Mouse (Mus musculus) forebrain, embryonic 11.5 days (tissue): ENCODE measurements at regions not wholly inside any gene's neighbourhood (a gene's known extent, or its start where the extent isn't known, plus 50 kb on each side); places are given as distances from the start of the nearest gene placed in this dataset.

Experiments
- ATAC-seq: fragments of 200-750 bp; cut with Nextera tagmentation; replicated peaks from 2 replicates; pipeline ENCODE4 v1.8.0; 2017; ENCODE audit warnings: moderate TSS enrichment; ENCODE audit not compliant: low FRiP score
- DNase-seq: peaks from one replicate; pipeline ENCODE4 v3.0.0-alpha.2; 2017; ENCODE audit warnings: low spot score
- H3K27ac ChIP-seq: fragments of 300-500 bp; sonication (generic); 2 replicates; pipeline ENCODE4 v1.5.1; 2014; ENCODE audit warnings: low read depth, low read length
- H3K27me3 ChIP-seq: fragments of 300-500 bp; sonication (generic); 2 replicates; pipeline ENCODE4 v1.6.1; 2014; ENCODE audit warnings: mild to moderate bottlenecking, low read length, mixed read lengths; ENCODE audit not compliant: control insufficient read depth, insufficient read depth
- H3K36me3 ChIP-seq: fragments of 300-500 bp; sonication (generic); 2 replicates; pipeline ENCODE4 v1.6.1; 2014; ENCODE audit warnings: mild to moderate bottlenecking, low read length, moderate library complexity, mixed read lengths; ENCODE audit not compliant: control insufficient read depth, insufficient read depth
- H3K4me1 ChIP-seq: fragments of 300-500 bp; sonication (generic); replicated peaks from 2 replicates; pipeline ENCODE4 v1.6.1; 2014; ENCODE audit warnings: low read length, mixed read lengths; ENCODE audit not compliant: control insufficient read depth, insufficient read depth
- H3K4me2 ChIP-seq: fragments of 300-500 bp; sonication (generic); 2 replicates; pipeline ENCODE4 v1.6.1; 2014; ENCODE audit warnings: low read depth, mild to moderate bottlenecking, low read length, moderate library complexity, mixed read lengths; ENCODE audit not compliant: severe bottlenecking
- H3K4me3 ChIP-seq: fragments of 300-500 bp; sonication (generic); 2 replicates; pipeline ENCODE4 v1.5.1; 2014; ENCODE audit warnings: low read depth, low read length
- H3K9ac ChIP-seq: fragments of 300-500 bp; sonication (generic); 2 replicates; pipeline ENCODE4 v1.6.1; 2014; ENCODE audit warnings: low read length
- H3K9me3 ChIP-seq: fragments of 300-500 bp; sonication (generic); 2 replicates; pipeline ENCODE4 v1.6.1; 2016; ENCODE audit warnings: low read length, mixed read lengths; ENCODE audit not compliant: control insufficient read depth
- WGBS: fragments of 180-500 bp; shearing (Covaris S2); extraction: QIAGEN DNeasy Blood & Tissue Kit; methylation state at CpG from one replicate; pipeline ENCODE4 v1.1.7; 2014; 5-methylcytosine and 5-hydroxymethylcytosine counted together

DNA sequence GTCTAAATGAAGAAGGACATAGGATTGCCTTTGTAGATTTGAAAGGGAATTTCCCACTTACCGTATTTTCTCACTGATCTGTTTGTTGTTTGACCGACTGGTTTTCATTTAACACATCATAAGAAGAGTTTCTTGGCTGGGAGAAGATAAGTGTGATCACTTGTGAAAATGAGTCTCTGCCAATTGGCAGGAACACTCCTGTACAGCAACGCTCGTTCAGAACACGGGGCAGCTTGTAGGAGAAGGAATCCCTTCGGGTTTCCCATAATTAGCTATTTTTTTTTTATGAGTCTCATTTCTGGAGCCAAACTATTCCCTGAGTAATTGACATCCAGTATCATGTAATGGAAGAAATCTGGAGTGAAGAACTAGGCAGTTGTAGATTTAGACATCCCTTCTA, 61.8 kb upstream of the Dkk2 start:
- Histone ChIP-seq H3K27ac (no peak overlapping the region), H3K27me3 (no peaks in the 10 kb centered on the region), H3K36me3 (no peaks in the 10 kb centered on the region), H3K9me3 (no peaks in the 10 kb centered on the region), H3K4me1 (no peaks in the 10 kb centered on the region; the same call in 1 of the 2 replicates), H3K4me2 (no peak overlapping the region), H3K4me3 (no peak overlapping the region), H3K9ac (no peak overlapping the region)
- no peak for DNase-seq
- WGBS: 90% methylated on average over 6 of the region's 6 CpGs
- ATAC-seq: no peak

DNA sequence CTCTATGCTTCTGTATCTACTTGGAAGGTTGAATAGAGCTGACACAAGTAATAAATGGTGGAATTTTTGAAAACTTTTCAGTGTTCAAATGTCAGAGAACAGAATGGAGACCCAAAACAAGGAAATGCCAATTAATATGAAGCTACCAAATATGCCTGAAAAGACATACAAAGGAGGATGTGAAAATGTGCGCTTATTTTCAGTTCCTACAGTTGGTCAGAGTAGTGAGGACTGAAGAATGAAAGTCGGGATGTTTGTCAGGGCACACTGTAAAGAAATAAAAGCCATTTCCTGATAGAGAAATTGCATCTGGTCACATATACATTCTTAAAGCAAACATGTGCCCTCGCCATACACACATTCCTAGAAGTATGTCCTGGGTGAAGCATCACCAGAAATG, 56.0 kb upstream of the Dkk2 start:
- Histone ChIP-seq H3K9me3 (no peaks in the 10 kb centered on the region), H3K36me3 (no peaks in the 10 kb centered on the region), H3K27ac (no peak overlapping the region), H3K4me2 (no peak overlapping the region), H3K27me3 (no peaks in the 10 kb centered on the region), H3K4me1 (peaks cover 2% of the 10 kb centered on the region; the same call in 1 of the 2 replicates), H3K4me3 (no peak overlapping the region), H3K9ac (no peak overlapping the region)
- DNase-seq (no peak), ATAC-seq (no peak)
- WGBS: 93% methylated on average over 3 of the region's 3 CpGs

DNA sequence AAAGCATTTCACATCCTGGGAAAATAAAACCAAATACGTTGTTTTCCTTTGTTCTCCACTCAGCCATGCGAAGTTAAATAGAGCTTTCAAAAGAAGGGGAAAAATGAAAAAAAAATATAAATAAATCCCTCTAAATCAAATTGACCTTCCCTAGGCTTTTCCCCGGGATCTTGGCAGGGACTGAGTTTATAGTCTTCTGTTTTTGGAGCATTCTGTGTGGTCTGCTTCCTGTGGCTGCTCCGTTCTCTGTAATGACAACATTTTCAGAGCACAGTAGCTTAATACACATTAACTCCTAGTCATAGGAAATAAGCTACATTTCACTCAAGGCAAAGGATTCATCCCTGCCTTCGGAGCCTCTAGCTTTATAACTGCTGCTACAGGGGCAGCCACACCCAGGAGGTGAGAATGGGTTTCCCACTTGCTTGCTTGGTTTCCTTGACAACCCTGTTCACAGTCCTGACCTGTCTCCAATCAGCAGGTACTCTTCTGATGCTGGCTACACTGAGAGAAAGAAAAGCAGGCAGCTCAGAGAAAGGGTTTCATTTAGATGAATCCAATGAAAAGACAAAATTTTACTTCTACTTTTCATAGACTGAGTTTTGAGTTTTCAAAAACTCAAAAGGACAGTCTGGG, 51.9 kb upstream of the Dkk2 start:
- DNase-seq: no peak
- WGBS: 37% methylated on average over 5 of the region's 5 CpGs
- Histone ChIP-seq H3K27ac (no peak overlapping the region), H3K4me1 (peaks cover 2% of the 10 kb centered on the region; the same call in 1 of the 2 replicates), H3K4me3 (no peak overlapping the region), H3K9me3 (no peaks in the 10 kb centered on the region), H3K36me3 (no peaks in the 10 kb centered on the region), H3K27me3 (no peaks in the 10 kb centered on the region), H3K9ac (no peak overlapping the region), H3K4me2 (no peak overlapping the region)
- ATAC-seq: peak; percentile 78

DNA sequence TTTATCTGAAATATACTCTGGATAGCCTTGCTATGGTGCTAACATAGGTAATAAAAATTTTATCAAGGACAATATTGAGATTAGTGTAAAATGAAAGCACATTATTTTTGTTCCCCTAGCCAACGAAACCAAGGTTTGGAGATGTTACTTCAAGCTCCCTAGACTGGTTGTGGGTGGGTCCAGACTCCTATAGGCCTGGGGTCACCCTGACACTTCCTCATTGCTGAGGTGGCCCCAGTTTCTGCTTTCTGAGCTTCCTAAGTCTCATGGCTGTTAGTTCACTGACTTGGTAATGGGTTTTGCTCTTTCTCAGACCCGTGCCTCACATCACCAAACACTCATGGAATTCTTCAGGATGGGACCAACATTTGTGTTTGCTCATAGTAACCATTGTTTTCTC, 49.9 kb upstream of the Dkk2 start:
- H3K4me3 ChIP-seq: no peak overlapping the region
- ATAC-seq (no peak), DNase-seq (no peak)
- no peak overlapping the region for H3K9ac ChIP-seq
- H3K27ac ChIP-seq: no peak overlapping the region
- no peaks in the 10 kb centered on the region for H3K9me3 ChIP-seq
- no peaks in the 10 kb centered on the region for H3K27me3 ChIP-seq
- WGBS: 82% methylated on average over 2 of the region's 2 CpGs
- H3K4me2 ChIP-seq: no peak overlapping the region
- H3K4me1 ChIP-seq: peaks cover 2% of the 10 kb centered on the region; the same call in 1 of the 2 replicates
- no peaks in the 10 kb centered on the region for H3K36me3 ChIP-seq
